Mouse (Mus musculus) right cerebral cortex, postnatal 10 days (tissue): ENCODE results near the gene Psmb8.

Experiments
- DNase-seq, 2 experiments: peaks; one replicate each; pipeline ENCODE4 v3.0.0; 2021; ENCODE audit warnings: low spot score in 2 of 2

Gene Psmb8

DNA sequence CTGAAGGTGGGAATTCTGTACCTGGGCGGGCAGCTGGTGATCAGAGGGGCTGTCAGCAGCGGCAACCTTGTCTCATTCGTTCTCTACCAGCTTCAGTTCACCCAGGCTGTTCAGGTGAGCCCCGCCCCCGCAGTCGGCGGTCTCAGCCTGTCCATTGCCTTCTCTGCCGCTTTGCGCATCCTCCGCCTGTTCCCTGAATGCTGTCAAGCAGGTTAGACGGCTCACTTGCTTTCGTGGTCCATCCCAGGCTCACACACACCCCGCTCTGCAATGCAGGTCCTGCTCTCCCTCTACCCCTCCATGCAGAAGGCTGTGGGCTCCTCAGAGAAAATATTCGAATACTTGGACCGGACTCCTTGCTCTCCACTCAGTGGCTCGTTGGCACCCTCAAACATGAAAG is 4.7 kb upstream of the Psmb8 start:
- DNase-seq = no peak

DNA sequence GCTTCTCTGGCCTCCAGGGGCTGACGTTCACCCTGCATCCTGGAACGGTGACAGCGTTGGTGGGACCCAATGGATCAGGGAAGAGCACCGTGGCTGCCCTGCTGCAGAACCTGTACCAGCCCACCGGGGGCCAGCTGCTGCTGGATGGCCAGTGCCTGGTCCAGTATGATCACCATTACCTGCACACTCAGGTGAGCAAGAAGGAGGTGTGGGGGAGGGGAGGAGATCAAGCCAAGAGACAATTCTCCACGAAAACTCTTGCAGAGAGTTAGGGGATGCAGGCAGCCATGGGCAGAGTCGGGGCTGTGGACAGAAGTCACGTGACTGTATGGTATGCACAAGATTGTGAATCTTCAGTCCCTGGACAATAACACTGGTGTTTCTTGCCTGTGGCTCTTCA is 4.1 kb upstream of the Psmb8 start:
- no peak for DNase-seq

DNA sequence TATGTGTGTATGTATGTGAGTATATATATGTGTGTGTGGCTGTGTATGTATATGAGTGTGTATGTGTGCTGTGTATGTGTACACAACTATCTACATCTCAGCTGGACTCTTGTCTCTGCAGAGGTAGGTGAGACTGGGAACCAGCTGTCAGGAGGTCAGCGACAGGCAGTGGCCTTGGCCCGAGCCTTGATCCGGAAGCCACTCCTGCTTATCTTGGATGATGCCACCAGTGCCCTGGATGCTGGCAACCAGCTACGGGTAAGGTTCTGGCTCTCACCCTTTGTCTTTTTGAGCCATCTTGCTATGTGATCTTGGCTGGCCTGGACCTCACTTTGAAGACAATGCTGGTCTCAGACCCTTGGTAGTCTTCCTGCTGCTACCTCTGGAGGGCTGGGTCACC is 2.8 kb upstream of the Psmb8 start:
- DNase-seq = no peak

GRCm38 (mm10) chr17:34196491-34196890 is 1.0 kb upstream of the Psmb8 start:
- no peak for DNase-seq

DNA sequence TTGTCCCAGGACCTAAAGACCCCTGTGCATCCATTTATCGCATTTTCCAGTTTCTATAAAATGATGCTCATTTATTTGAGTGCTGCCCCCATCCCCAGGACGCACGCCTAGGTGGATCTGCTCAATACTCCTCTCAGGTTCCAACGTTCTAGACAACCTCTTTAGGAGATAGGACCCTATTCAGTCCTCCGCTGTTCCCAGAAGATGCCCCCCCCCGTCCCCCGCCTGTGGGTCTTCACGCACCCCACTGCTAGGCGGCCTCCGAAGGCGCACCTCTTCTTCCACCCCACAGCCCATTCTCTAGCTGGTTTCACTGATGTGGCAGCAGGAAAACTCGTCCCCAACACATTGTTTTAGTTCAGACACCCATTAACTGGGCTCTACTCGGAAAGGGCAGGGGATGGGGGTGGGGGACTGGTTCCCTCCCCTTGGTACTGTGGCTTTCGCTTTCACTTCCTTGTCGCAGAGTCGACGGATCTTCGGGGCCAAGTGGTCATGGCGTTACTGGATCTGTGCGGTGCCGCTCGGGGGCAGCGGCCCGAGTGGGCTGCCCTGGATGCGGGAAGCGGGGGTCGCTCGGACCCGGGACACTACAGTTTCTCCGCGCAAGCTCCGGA is 491 bp downstream of the Psmb8 start:
- peak in 1 of 2 experiments; percentile 49 for DNase-seq

DNA sequence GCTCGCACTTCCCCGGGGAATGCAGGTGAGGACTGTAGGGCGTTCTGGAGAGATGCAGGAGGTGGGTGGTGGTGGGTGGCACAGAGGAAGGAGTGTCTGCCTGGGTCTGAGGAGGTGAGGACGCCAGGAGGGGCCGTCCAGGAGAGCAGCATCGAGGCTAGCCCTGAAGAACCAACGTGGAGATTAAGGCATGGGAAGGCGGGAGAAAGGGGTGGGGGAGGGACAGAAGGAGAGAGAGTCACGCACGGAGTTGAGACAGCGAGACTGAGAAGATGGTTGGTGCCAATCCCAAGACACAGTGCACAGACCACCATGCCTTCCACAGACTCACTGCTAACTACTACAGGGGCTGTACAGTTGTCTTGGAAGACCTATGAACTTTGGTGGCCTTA is 996 bp downstream of the Psmb8 start:
- no peak for DNase-seq

DNA sequence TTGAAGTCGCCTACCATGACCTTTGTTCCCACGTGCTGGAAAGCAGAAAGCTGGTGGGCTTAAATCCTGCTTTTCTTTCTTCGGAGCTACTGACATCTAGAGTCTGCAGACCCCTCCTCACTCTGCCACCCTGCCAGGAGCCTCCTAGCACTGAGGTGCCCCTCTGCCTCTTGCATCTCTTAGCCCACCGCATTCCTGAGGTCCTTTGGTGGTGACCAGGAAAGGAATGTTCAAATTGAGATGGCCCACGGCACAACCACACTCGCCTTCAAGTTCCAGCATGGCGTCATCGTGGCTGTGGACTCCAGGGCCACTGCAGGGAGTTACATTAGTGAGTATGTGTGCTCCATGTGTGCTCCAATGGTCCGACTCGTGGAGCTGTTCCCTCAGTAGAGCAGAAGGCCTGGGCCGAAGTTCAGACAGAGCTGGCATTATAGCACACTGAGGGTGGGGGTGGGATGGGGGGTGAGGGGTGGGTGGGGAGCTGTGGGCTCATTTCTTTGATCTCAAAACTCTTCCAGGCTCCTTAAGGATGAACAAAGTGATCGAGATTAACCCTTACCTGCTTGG is 1.6 kb downstream of the Psmb8 start:
- no peak for DNase-seq

DNA sequence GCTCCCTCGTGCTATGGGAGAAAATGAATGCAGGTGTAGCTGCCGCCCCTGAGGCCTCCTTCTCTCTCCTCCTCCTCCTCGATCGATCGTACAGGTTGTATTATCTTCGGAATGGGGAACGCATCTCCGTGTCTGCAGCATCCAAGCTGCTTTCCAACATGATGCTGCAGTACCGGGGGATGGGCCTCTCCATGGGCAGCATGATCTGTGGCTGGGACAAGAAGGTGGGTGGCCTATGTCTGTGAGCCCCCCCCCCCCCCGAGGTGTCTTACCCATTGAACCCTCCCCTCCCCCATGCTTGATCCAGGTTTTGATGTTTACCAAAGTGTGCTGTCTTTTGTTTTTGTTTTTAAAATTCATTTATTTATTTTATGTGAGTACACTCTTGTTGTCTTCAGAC is 2.5 kb downstream of the Psmb8 start:
- DNase-seq = no peak

DNA sequence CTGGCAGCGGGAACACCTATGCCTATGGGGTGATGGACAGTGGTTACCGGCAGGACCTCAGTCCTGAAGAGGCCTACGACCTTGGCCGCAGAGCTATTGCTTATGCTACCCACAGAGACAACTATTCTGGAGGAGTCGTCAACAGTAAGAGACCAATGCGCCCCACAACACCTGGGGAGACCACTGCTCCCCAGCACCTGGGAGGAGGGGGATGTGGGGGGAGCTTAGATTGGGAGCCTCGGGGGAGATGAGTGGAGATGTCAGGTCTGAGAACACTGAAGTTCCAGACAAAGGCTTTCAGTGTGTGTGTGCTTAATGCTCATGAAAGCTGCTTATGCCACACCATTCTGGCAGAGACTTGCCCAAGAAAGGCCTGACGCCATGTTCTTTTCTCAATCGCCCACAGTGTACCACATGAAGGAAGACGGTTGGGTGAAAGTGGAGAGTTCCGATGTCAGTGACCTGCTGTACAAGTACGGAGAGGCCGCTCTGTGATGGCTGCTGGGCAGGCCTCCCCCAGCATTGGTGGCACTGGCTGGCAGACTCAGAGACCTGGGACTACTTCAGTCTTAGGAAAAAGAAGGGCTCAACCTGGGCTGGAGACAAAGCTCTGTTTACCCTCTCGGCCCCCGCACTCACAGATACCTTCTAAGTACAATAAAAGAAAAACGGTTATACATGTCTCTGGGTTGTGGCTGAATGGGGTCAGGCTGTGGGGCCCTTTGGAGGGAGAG is 3.4 kb downstream of the Psmb8 start:
- DNase-seq = no peak

DNA sequence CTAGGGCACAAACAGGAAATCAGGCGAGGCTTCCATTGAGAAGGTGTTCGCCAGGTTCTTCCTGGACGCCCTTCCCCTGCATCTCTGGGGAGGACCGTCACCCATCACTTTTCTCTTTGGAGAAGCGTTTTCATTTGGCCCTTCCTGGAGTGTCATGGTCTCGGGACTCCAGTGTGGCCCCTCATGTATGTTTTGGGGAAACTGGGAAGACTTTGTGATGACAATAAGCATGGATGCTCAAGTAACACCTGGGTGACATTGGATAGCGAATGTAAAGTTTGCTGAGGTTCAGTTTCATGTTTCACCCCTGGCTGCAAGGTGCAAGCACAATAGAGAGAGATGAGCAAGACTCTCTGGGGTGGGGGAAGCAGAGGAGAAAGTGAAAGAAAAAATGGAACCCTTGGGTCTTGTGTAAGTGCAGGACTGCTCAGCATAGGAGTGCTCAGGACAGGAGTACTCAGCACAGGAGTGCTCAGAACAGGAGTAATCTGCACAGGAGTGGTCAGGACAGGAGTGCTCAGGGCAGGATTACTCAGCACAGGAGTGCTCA is 4.1 kb downstream of the Psmb8 start:
- DNase-seq = no peak

GRCm38 (mm10) chr17:34202760-34203442 is 5.4 kb downstream of the Psmb8 start:
- no peak for DNase-seq

DNA sequence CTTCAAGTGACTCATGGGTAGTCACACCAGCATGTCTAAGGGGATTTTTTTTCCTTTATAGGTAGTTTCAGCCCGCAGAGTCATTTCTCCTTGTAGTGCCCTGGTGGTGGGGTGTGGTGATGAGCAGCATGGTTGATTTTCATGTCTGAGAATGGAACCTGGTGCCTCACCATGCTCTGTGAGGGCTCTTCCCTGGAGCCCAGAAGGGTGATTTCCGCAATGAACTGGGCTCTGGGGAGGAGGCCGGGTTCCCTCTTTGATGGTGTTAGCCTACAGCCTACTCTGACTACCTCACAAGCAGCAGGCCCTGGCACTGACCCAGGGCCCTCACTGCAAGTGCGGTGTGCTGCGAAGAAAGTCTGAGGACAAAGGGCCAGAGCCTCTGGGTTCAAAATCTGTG is 5.9 kb downstream of the Psmb8 start, which contains the start of gene Tap2:
Gene Tap2 (plus strand): TSS at position 84 of the 400 bp plus-strand sequence.
- DNase-seq = no peak

DNA sequence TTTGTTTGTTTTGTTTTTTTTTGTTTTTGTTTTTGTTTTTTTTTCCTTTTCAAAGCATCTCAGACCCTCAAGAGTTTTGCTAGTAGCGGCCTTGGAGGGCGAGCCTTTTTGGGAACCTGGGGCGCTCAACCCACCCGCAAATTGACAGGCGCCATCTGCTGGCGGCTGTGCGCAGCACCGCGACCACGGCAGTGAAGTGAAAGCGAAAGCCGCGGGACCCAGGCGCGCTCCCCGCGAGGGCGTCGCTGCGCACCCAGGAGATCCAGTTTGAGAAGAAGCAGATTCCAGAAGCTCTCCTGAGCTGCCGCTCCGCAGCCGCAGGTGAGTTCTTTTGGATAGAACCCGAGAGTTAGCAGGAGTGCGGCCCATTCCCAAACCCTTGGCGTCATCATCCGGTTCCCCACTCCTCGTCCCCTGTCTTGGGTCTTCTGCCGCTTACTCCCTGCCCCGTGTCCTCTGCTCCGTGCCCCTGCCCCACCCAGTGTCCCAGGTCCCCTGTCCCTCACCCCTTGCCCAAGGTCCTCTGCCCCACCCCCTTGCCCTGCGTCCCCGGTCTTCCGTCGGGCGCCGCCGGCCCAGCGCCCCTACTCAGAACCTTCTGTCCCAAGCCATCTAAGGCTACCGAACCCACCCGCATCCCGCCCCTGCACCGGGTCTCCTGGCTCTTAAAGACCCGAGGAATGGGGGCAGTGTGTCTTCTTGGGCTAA is 6.9 kb downstream of the Psmb8 start:
- peak; percentile 78 to 89 for DNase-seq

DNA sequence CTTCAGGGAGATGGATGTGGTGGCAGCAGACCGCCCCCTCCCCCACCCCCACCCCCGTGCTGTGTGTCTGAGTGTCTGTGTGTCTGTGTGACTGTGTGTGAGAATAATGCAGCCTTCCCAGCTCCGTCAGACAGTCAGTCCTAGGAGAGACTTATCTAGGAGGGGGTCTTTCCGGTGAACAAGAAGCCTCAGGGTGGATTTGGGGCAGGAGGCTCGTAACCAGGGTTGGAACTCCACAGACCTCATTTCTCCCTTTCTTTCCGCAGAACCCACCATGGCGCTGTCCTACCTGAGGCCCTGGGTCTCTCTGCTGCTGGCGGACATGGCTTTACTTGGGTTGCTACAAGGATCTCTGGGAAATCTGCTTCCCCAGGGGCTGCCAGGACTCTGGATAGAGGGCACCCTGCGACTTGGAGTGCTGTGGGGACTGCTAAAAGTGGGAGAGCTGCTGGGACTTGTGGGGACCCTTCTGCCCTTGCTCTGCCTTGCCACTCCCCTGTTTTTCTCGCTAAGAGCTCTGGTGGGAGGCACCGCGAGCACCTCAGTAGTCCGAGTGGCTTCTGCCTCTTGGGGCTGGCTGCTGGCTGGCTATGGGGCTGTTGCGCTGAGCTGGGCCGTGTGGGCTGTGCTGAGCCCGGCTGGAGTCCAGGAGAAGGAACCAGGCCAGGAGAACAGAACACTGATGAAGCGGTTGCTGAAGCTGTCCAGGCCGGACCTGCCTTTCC is 7.7 kb downstream of the Psmb8 start:
- peak in 1 of 2 experiments; percentile 42 for DNase-seq

GRCm38 (mm10) chr17:34205746-34206176 is 8.2 kb downstream of the Psmb8 start:
- DNase-seq = peak in 1 of 2 experiments; percentile 25

DNA sequence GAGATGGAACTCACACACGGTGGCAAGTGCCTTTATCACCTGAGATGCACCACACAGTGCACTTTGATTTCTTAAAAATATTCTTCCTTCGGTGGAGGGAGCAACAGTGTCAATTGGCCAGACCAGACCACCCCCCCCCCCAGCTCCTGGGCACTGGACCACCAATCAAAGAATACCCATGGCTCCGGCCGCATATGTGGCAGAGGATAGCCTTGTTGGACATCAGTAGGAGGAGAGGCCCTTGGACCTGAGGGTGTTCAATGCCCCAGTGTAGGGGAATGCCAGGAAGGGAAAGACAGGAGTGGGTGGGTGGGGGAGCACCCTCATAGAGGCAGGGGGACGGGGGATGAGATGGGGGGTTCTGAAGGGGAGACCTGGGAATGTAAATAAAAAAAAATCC is 9.2 kb downstream of the Psmb8 start:
- peak in 1 of 2 experiments; percentile 10 for DNase-seq

- peak in 1 of 2 experiments; percentile 12 for DNase-seq
These were observed 9.9 kb downstream of the Psmb8 start for GRCm38 (mm10) chr17:34207456-34207855.

- peak in 1 of 2 experiments; percentile 11 for DNase-seq
These were observed 10.3 kb downstream of the Psmb8 start for GRCm38 (mm10) chr17:34207866-34208265.

DNA sequence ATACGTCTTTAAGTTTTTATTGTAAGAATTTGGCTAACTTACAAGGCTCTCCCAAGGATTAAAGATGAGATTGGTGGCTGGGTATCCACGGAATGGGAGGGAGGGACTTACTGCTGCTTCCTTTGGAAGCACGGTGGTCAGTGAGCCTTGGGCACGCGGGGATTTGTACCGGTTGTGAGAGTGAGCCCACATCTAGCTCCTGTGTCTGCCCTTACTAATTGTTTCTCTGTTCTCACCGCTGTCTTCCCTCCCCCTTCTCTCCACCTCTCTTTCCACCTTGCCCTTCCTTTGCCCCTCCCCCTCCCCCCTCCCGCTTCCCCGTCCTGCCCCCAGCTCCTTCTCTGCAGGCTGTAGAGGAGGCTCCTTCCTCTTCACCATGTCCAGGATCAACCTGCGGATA is 10.9 kb downstream of the Psmb8 start:
- no peak for DNase-seq

DNA sequence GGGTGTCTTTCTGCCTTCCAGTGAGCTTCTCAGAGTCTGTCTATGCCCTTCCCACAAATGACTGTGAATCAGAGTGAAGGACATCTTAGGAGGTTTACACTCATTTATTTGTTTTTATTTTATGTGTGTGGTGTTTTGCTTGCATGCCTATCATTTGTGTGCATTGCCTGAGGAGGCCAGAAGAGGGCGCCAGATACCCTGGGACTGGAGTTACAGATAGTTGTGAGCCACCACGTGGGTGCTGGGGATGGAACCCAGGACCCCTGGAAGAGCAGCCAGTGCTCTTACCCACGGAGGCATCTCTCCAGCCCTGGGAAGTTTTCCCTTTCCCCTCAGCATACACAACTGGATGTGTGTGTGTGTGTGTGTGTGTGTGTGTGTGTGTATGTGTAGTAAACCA is 12.2 kb downstream of the Psmb8 start:
- peak in 1 of 2 experiments; percentile 14 for DNase-seq

- DNase-seq = peak in 1 of 2 experiments; percentile 6
These were observed 13.1 kb downstream of the Psmb8 start for GRCm38 (mm10) chr17:34210599-34210998.
